Mouse (Mus musculus): ENCODE data around the gene Tdrd7. TPM values are rescaled to one million over a fixed set of nuclear protein-coding genes. Genes with fewer than 3 reads are reported as not detected.

Tdrd7 gene
- polyA plus RNA-seq, 1 experiment, result 5.0 TPM

DNA sequence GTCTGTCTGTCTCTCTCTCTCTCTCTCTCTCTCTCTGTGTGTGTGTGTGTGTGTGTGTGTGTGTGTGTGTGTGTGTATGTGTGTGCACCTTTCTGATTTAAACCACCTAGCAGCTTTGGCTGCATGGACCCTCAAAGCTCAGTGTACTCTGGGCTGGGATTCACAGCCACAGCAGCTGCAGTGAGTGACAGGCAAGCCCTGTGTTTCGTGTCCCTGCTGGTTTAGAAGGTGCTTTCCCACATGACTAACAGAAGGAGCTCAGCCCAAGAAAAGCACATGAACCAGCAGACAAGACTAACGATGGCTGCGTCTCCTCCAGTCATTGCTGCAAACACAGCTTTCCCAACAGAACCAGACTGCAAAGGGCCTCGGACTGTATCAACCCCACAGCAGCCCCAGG lies 82.8 kb downstream of the Tdrd7 start:
- 83% methylated on average over 4 of the region's 4 CpGs for WGBS
- DNase-seq, result no peak
- Histone ChIP-seq H3K4me3 (ENCODE audit: control insufficient read depth, insufficient read depth, low read length) (no peak overlapping the region), H3K36me3 (ENCODE audit: control insufficient read depth, insufficient read depth, low read length) (no peaks in the 10 kb centered on the region), H3K27me3 (ENCODE audit: control insufficient read depth, insufficient read depth, low read length) (no peaks in the 10 kb centered on the region), H3K4me1 (replicated peaks; ENCODE audit: control insufficient read depth, insufficient read depth, low read length) (no peaks in the 10 kb centered on the region), H3K27ac (ENCODE audit: control insufficient read depth, insufficient read depth, low read length) (no peak overlapping the region)
- TF ChIP-seq CTCF (IDR thresholded peaks at IDR 0.05; ENCODE audit: borderline replicate concordance, control insufficient read depth, extremely low read depth, insufficient read depth, low read length, poor library complexity) (no peak), POLR2A (IDR thresholded peaks at IDR 0.05; ENCODE audit: control insufficient read depth, extremely low read depth, insufficient read depth, low read length, poor library complexity) (no peak)

DNA sequence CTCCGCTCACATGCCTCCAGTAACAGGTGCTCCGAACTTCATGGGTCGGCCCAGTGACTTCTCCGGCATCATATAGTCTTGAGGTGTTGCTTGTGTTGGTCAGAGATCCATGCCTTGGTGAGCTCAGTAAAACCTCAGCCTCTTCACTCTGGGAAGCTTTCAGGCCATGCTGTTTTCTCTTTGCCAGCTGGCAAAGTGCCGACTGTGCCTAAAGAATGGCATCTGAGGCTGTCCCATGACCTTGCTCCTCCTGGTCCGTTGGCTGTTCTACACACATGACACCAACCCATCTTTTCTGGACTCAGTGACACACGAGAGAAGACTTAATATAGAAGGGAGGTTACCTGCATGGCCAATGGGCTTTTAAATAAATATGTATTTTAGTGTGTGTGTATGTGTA lies 83.3 kb downstream of the Tdrd7 start:
- 95% methylated on average over 7 of the region's 7 CpGs for WGBS
- no peaks in the 10 kb centered on the region for H3K4me1 ChIP-seq (replicated peaks; ENCODE audit: control insufficient read depth, insufficient read depth, low read length)
- H3K27me3 ChIP-seq (ENCODE audit: control insufficient read depth, insufficient read depth, low read length), result no peaks in the 10 kb centered on the region
- TF ChIP-seq POLR2A (IDR thresholded peaks at IDR 0.05; ENCODE audit: control insufficient read depth, extremely low read depth, insufficient read depth, low read length, poor library complexity) (no peak), CTCF (IDR thresholded peaks at IDR 0.05; ENCODE audit: borderline replicate concordance, control insufficient read depth, extremely low read depth, insufficient read depth, low read length, poor library complexity) (no peak)
- no peak for DNase-seq
- H3K36me3 ChIP-seq (ENCODE audit: control insufficient read depth, insufficient read depth, low read length), result no peaks in the 10 kb centered on the region
- H3K4me3 ChIP-seq (ENCODE audit: control insufficient read depth, insufficient read depth, low read length), result no peak overlapping the region
- H3K27ac ChIP-seq (ENCODE audit: control insufficient read depth, insufficient read depth, low read length), result no peak overlapping the region

- TF ChIP-seq POLR2A (IDR thresholded peaks at IDR 0.05; ENCODE audit: control insufficient read depth, extremely low read depth, insufficient read depth, low read length, poor library complexity), result no peak
- TF ChIP-seq CTCF (IDR thresholded peaks at IDR 0.05; ENCODE audit: borderline replicate concordance, control insufficient read depth, extremely low read depth, insufficient read depth, low read length, poor library complexity), result no peak
- no peak overlapping the region for H3K27ac ChIP-seq (ENCODE audit: control insufficient read depth, insufficient read depth, low read length)
Measured at GRCm38 (mm10) chr4:46053323-46054107, 88.4 kb downstream of the Tdrd7 start.

DNA sequence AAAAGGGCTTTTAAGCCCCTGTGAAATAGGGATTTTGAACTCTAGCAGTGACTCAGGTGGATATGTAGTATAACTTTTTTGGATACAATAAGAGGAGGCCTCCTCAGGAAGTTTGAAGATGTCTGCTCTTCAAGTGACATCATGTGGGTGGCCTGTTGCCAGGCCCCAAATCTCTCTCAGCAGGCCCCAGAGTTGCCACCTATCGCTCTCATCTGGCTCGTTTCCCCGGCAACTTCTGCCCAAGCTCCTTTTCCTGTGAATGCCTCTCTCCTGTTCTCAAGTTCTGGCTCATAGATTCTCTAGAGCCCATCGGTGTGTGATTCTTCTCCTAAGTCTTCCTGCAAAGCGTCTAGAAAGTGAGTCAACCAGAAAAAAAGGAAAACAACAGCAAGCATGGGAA lies 91.0 kb downstream of the Tdrd7 start:
- 94% methylated on average over 5 of the region's 5 CpGs for WGBS
- no peak overlapping the region for H3K4me3 ChIP-seq (ENCODE audit: control insufficient read depth, insufficient read depth, low read length)
- H3K27ac ChIP-seq (ENCODE audit: control insufficient read depth, insufficient read depth, low read length), result no peak overlapping the region
- no peak for DNase-seq
- H3K27me3 ChIP-seq (ENCODE audit: control insufficient read depth, insufficient read depth, low read length), result no peaks in the 10 kb centered on the region
- TF ChIP-seq CTCF (IDR thresholded peaks at IDR 0.05; ENCODE audit: borderline replicate concordance, control insufficient read depth, extremely low read depth, insufficient read depth, low read length, poor library complexity) (no peak), POLR2A (IDR thresholded peaks at IDR 0.05; ENCODE audit: control insufficient read depth, extremely low read depth, insufficient read depth, low read length, poor library complexity) (no peak)
- no peaks in the 10 kb centered on the region for H3K36me3 ChIP-seq (ENCODE audit: control insufficient read depth, insufficient read depth, low read length)
- H3K4me1 ChIP-seq (replicated peaks; ENCODE audit: control insufficient read depth, insufficient read depth, low read length), result no peaks in the 10 kb centered on the region

More at GRCm38 (mm10) chr4:46053323-46054107, 88.4 kb downstream of the Tdrd7 start:
- 95% methylated on average over 9 of the region's 9 CpGs for WGBS
- no peak overlapping the region for H3K4me3 ChIP-seq (ENCODE audit: control insufficient read depth, insufficient read depth, low read length)
- H3K36me3 ChIP-seq (ENCODE audit: control insufficient read depth, insufficient read depth, low read length), result no peaks in the 10 kb centered on the region
- no peak for DNase-seq
- H3K27me3 ChIP-seq (ENCODE audit: control insufficient read depth, insufficient read depth, low read length), result no peaks in the 10 kb centered on the region
- H3K4me1 ChIP-seq (replicated peaks; ENCODE audit: control insufficient read depth, insufficient read depth, low read length), result no peaks in the 10 kb centered on the region

DNA sequence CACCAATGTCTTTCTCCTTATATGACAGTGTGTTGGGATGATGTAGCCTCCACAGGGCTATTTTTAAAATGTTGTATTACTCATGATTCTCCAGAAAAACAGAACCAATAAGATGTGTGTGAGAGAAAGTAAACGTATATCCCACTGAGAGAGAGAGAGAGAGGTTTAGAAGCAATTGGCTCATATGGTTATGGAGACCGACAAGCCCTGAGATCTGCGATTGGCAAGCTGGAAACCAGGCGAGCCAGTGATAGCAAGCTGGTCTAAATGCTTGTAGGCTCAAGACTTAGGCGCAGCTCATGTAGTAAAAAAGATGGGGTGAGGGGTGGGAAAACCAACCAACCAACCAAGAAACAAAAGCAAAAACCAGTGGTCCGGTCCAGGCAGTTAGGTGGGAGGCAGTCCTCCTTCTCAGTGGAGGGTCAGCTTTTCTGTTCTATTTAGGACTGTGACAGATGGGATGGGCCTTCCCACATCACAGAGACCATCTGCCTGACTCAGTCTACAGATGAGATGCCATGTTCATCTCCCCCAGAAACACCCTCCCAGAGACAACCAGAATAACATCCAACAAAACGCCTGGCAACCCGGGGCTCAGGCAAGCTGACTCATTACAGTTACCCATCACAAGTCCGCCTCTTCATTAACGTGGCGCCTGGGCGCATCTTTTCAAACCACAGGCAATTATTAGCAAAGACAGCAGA lies 96.3 kb downstream of the Tdrd7 start:
- no peak for TF ChIP-seq CTCF (IDR thresholded peaks at IDR 0.05; ENCODE audit: borderline replicate concordance, control insufficient read depth, extremely low read depth, insufficient read depth, low read length, poor library complexity)
- TF ChIP-seq POLR2A (IDR thresholded peaks at IDR 0.05; ENCODE audit: control insufficient read depth, extremely low read depth, insufficient read depth, low read length, poor library complexity), result no peak
- Histone ChIP-seq H3K4me1 (replicated peaks; ENCODE audit: control insufficient read depth, insufficient read depth, low read length) (no peaks in the 10 kb centered on the region), H3K27ac (ENCODE audit: control insufficient read depth, insufficient read depth, low read length) (no peak overlapping the region), H3K27me3 (ENCODE audit: control insufficient read depth, insufficient read depth, low read length) (no peaks in the 10 kb centered on the region), H3K36me3 (ENCODE audit: control insufficient read depth, insufficient read depth, low read length) (no peaks in the 10 kb centered on the region), H3K4me3 (ENCODE audit: control insufficient read depth, insufficient read depth, low read length) (no peak overlapping the region)
- WGBS, result 90% methylated on average over 12 of the region's 12 CpGs
- no peak for DNase-seq

DNA sequence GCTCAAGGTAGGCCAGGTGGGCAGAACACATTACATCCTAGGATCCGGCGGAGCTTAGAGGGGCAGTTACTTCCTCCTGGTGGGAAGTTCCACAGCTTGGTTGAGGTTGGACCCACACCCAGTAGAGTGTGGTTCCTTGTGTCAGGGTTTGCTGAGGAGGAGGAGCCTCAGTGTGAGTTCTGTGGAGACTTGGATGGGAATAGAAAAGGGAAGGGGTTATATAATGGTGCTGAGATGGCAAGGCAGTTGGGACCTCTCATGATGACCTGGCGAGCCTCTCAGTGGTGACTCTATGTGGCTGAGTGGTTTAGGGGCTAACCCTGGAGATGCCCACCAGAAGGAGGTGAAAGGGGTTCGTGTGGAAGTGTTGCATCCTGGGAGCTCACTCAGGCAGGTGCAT lies 98.7 kb downstream of the Tdrd7 start:
- H3K27ac ChIP-seq (ENCODE audit: control insufficient read depth, insufficient read depth, low read length), result no peak overlapping the region

More for the DNA sequence above, 98.7 kb downstream of the Tdrd7 start:
- no peaks in the 10 kb centered on the region for H3K36me3 ChIP-seq (ENCODE audit: control insufficient read depth, insufficient read depth, low read length)
- H3K4me3 ChIP-seq (ENCODE audit: control insufficient read depth, insufficient read depth, low read length), result no peak overlapping the region
- H3K27me3 ChIP-seq (ENCODE audit: control insufficient read depth, insufficient read depth, low read length), result no peaks in the 10 kb centered on the region
- H3K4me1 ChIP-seq (replicated peaks; ENCODE audit: control insufficient read depth, insufficient read depth, low read length), result peaks cover 7% of the 10 kb centered on the region
- no peak for DNase-seq
- WGBS, result 70% methylated on average over 4 of the region's 4 CpGs
- TF ChIP-seq POLR2A (IDR thresholded peaks at IDR 0.05; ENCODE audit: control insufficient read depth, extremely low read depth, insufficient read depth, low read length, poor library complexity) (no peak), CTCF (IDR thresholded peaks at IDR 0.05; ENCODE audit: borderline replicate concordance, control insufficient read depth, extremely low read depth, insufficient read depth, low read length, poor library complexity) (no peak)
